Mouse (Mus musculus) forebrain, embryonic 11.5 days (tissue): ENCODE measurements at regions not wholly inside any gene's neighbourhood (a gene's known extent, or its start where the extent isn't known, plus 50 kb on each side); places are given as distances from the start of the nearest gene placed in this dataset.
A peak's percentile ranks its signal among the peaks of the same experiment; 100 is the strongest.

Source experiments
- ATAC-seq: fragments of 200-750 bp; cut with Nextera tagmentation; replicated peaks from 2 replicates; pipeline ENCODE4 v1.8.0; 2017; ENCODE audit warnings: moderate TSS enrichment; ENCODE audit not compliant: low FRiP score
- DNase-seq: peaks from one replicate; pipeline ENCODE4 v3.0.0-alpha.2; 2017; ENCODE audit warnings: low spot score
- H3K27ac ChIP-seq: fragments of 300-500 bp; sonication (generic); 2 replicates; pipeline ENCODE4 v1.5.1; 2014; ENCODE audit warnings: low read depth, low read length
- H3K27me3 ChIP-seq: fragments of 300-500 bp; sonication (generic); 2 replicates; pipeline ENCODE4 v1.6.1; 2014; ENCODE audit warnings: mild to moderate bottlenecking, low read length, mixed read lengths; ENCODE audit not compliant: control insufficient read depth, insufficient read depth
- H3K36me3 ChIP-seq: fragments of 300-500 bp; sonication (generic); 2 replicates; pipeline ENCODE4 v1.6.1; 2014; ENCODE audit warnings: mild to moderate bottlenecking, low read length, moderate library complexity, mixed read lengths; ENCODE audit not compliant: control insufficient read depth, insufficient read depth
- H3K4me1 ChIP-seq: fragments of 300-500 bp; sonication (generic); replicated peaks from 2 replicates; pipeline ENCODE4 v1.6.1; 2014; ENCODE audit warnings: low read length, mixed read lengths; ENCODE audit not compliant: control insufficient read depth, insufficient read depth
- H3K4me2 ChIP-seq: fragments of 300-500 bp; sonication (generic); 2 replicates; pipeline ENCODE4 v1.6.1; 2014; ENCODE audit warnings: low read depth, mild to moderate bottlenecking, low read length, moderate library complexity, mixed read lengths; ENCODE audit not compliant: severe bottlenecking
- H3K4me3 ChIP-seq: fragments of 300-500 bp; sonication (generic); 2 replicates; pipeline ENCODE4 v1.5.1; 2014; ENCODE audit warnings: low read depth, low read length
- H3K9ac ChIP-seq: fragments of 300-500 bp; sonication (generic); 2 replicates; pipeline ENCODE4 v1.6.1; 2014; ENCODE audit warnings: low read length
- H3K9me3 ChIP-seq: fragments of 300-500 bp; sonication (generic); 2 replicates; pipeline ENCODE4 v1.6.1; 2016; ENCODE audit warnings: low read length, mixed read lengths; ENCODE audit not compliant: control insufficient read depth
- WGBS: fragments of 180-500 bp; shearing (Covaris S2); extraction: QIAGEN DNeasy Blood & Tissue Kit; methylation state at CpG from one replicate; pipeline ENCODE4 v1.1.7; 2014; 5-methylcytosine and 5-hydroxymethylcytosine counted together

GRCm38 (mm10) chr1:163608429-163608828 lies 116.6 kb downstream of the Mettl11b start:
- H3K9me3 ChIP-seq, result no peaks in the 10 kb centered on the region
- no peak overlapping the region for H3K4me2 ChIP-seq
- no peaks in the 10 kb centered on the region for H3K27me3 ChIP-seq
- ATAC-seq (no peak), DNase-seq (no peak)
- H3K36me3 ChIP-seq, result no peaks in the 10 kb centered on the region
- H3K27ac ChIP-seq, result no peak overlapping the region
- WGBS, result 94% methylated on average over 1 of the region's 1 CpGs
- no peak overlapping the region for H3K4me3 ChIP-seq
- no peak overlapping the region for H3K9ac ChIP-seq
- no peaks in the 10 kb centered on the region for H3K4me1 ChIP-seq

GRCm38 (mm10) chr1:163607701-163608100 lies 117.3 kb downstream of the Mettl11b start:
- Histone ChIP-seq H3K9me3 (no peaks in the 10 kb centered on the region), H3K4me1 (no peaks in the 10 kb centered on the region), H3K27me3 (no peaks in the 10 kb centered on the region), H3K4me2 (no peak overlapping the region), H3K36me3 (no peaks in the 10 kb centered on the region), H3K4me3 (no peak overlapping the region), H3K9ac (no peak overlapping the region), H3K27ac (no peak overlapping the region)
- no peak for ATAC-seq
- 91% methylated on average over 5 of the region's 5 CpGs for WGBS
- DNase-seq, result no peak

GRCm38 (mm10) chr1:163599926-163600890 lies 124.8 kb downstream of the Mettl11b start:
- Histone ChIP-seq H3K9ac (no peak overlapping the region), H3K4me2 (no peak overlapping the region), H3K4me1 (no peaks in the 10 kb centered on the region), H3K9me3 (no peaks in the 10 kb centered on the region), H3K27ac (no peak overlapping the region), H3K4me3 (no peak overlapping the region), H3K36me3 (no peaks in the 10 kb centered on the region), H3K27me3 (no peaks in the 10 kb centered on the region)
- DNase-seq (no peak), ATAC-seq (no peak)
- WGBS, result 87% methylated on average over 7 of the region's 7 CpGs

- H3K9ac ChIP-seq, result no peak overlapping the region
- no peak overlapping the region for H3K4me2 ChIP-seq
- ATAC-seq (no peak), DNase-seq (no peak)
- 89% methylated on average over 4 of the region's 4 CpGs for WGBS
- no peak overlapping the region for H3K27ac ChIP-seq
- H3K36me3 ChIP-seq, result no peaks in the 10 kb centered on the region
- H3K4me3 ChIP-seq, result no peak overlapping the region
- H3K27me3 ChIP-seq, result no peaks in the 10 kb centered on the region
- H3K4me1 ChIP-seq, result no peaks in the 10 kb centered on the region
- no peaks in the 10 kb centered on the region for H3K9me3 ChIP-seq
Measured at GRCm38 (mm10) chr1:163576411-163576810, 148.6 kb downstream of the Mettl11b start.

- H3K9ac ChIP-seq, result no peak overlapping the region
- no peaks in the 10 kb centered on the region for H3K27me3 ChIP-seq
- ATAC-seq (no peak), DNase-seq (no peak)
- no peaks in the 10 kb centered on the region for H3K36me3 ChIP-seq
- no peaks in the 10 kb centered on the region for H3K4me1 ChIP-seq
- H3K4me2 ChIP-seq, result no peak overlapping the region
- no peak overlapping the region for H3K4me3 ChIP-seq
- WGBS, result 86% methylated on average over 2 of the region's 2 CpGs
- H3K9me3 ChIP-seq, result no peaks in the 10 kb centered on the region
- no peak overlapping the region for H3K27ac ChIP-seq
Measured at GRCm38 (mm10) chr1:163575593-163575992, 149.4 kb downstream of the Mettl11b start.

- WGBS, result 61% methylated on average over 16 of the region's 16 CpGs
- Histone ChIP-seq H3K36me3 (no peaks in the 10 kb centered on the region), H3K27ac (no peak overlapping the region), H3K4me1 (no peaks in the 10 kb centered on the region), H3K4me3 (no peak overlapping the region), H3K4me2 (no peak overlapping the region), H3K27me3 (no peaks in the 10 kb centered on the region), H3K9ac (no peak overlapping the region), H3K9me3 (no peaks in the 10 kb centered on the region)
- DNase-seq (peak; percentile 51), ATAC-seq (peak; percentile 49)
Measured at GRCm38 (mm10) chr1:163574409-163575161, 150.4 kb downstream of the Mettl11b start.

- Histone ChIP-seq H3K27me3 (no peaks in the 10 kb centered on the region), H3K27ac (no peak overlapping the region), H3K4me2 (no peak overlapping the region), H3K4me3 (no peak overlapping the region), H3K9ac (no peak overlapping the region), H3K4me1 (no peaks in the 10 kb centered on the region), H3K9me3 (no peaks in the 10 kb centered on the region), H3K36me3 (no peaks in the 10 kb centered on the region)
- no peak for ATAC-seq
- no peak for DNase-seq
- 100% methylated on average over 1 of the region's 1 CpGs for WGBS
Measured at GRCm38 (mm10) chr1:163573533-163573932, 151.5 kb downstream of the Mettl11b start.

GRCm38 (mm10) chr1:163563791-163564190 lies 160.3 kb upstream of the Gorab start:
- H3K27me3 ChIP-seq, result no peaks in the 10 kb centered on the region
- H3K9ac ChIP-seq, result no peak overlapping the region
- WGBS, result 86% methylated on average over 1 of the region's 1 CpGs
- DNase-seq (no peak), ATAC-seq (no peak)
- H3K4me1 ChIP-seq, result no peaks in the 10 kb centered on the region
- no peak overlapping the region for H3K4me2 ChIP-seq
- H3K27ac ChIP-seq, result no peak overlapping the region
- H3K9me3 ChIP-seq, result no peaks in the 10 kb centered on the region
- H3K4me3 ChIP-seq, result no peak overlapping the region
- H3K36me3 ChIP-seq, result no peaks in the 10 kb centered on the region
